Mouse (Mus musculus): ENCODE measurements around the gene Prr3. TPM values are rescaled to one million over a fixed set of nuclear protein-coding genes. Genes with fewer than 3 reads are reported as not detected.
"Not testable (repeated sequence)": the region's sequence is repeated elsewhere in the genome, so short reads cannot be mapped to it uniquely, and the experiment has no call there.

The Prr3 gene
- polyA plus RNA-seq, 1 experiment from 2014 or later = 46.6 TPM

DNA sequence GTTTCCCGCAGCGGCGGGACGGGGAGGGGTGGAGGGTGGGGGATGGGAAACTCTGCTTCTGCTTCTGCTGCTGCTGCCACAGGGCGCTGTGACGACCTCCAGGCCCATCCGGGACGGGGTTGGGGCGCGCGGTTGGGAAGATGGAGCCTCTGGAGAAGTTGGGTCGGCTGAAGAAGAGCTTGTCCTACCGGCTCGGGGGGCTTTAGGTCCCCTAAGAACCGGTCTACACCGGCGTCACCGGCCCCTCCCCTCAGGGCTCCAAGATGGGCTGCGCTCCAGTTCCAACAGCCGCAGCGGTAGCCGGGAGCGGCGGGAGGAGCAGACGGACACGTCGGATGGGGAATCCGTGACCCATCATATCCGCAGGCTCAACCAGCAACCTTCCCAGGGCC lies 323 bp upstream of the Prr3 start:
- Histone ChIP-seq H3K36me3 (ENCODE audit: insufficient read depth, low read length) (peaks cover 27% of the 10 kb centered on the region), H3K4me3 (ENCODE audit: low read length) (peak overlapping the region; percentile 73), H3K27me3 (ENCODE audit: insufficient read depth, low read length) (no peaks in the 10 kb centered on the region), H3K27ac (ENCODE audit: low read length) (peak overlapping the region; percentile 96), H3K9me3 (ENCODE audit: low read length) (no peaks in the 10 kb centered on the region), H3K4me2 (replicated peaks; ENCODE audit: low read depth, low read length) (peak overlapping the region; percentile 69), H3K4me1 (ENCODE audit: insufficient read depth, low read length) (peaks cover 17% of the 10 kb centered on the region), H3K9ac (replicated peaks; ENCODE audit: low read length) (peak overlapping the region; percentile 79)
- WGBS = 0% methylated on average over 28 of the region's 29 CpGs
- ATAC-seq (ENCODE audit: low FRiP score, low TSS enrichment) = peak; percentile 49

GRCm38 (mm10) chr17:35978811-35979400 lies 1.1 kb downstream of the Prr3 start:
- Histone ChIP-seq H3K9ac (replicated peaks; ENCODE audit: low read length) (peak overlapping the region; percentile 79), H3K36me3 (ENCODE audit: insufficient read depth, low read length) (peaks cover 35% of the 10 kb centered on the region), H3K27me3 (ENCODE audit: insufficient read depth, low read length) (no peaks in the 10 kb centered on the region), H3K4me1 (ENCODE audit: insufficient read depth, low read length) (peaks cover 17% of the 10 kb centered on the region), H3K9me3 (ENCODE audit: low read length) (no peaks in the 10 kb centered on the region), H3K4me2 (replicated peaks; ENCODE audit: low read depth, low read length) (peak overlapping the region; percentile 69), H3K27ac (ENCODE audit: low read length) (peak overlapping the region; percentile 96), H3K4me3 (ENCODE audit: low read length) (peak overlapping the region; percentile 73)
- peak; percentile 83 for ATAC-seq (ENCODE audit: low FRiP score, low TSS enrichment)
- under 1% methylated on average over 41 of the region's 41 CpGs for WGBS

- Histone ChIP-seq H3K27me3 (ENCODE audit: insufficient read depth, low read length) (no peaks in the 10 kb centered on the region), H3K27ac (ENCODE audit: low read length) (no peak overlapping the region), H3K9me3 (ENCODE audit: low read length) (no peaks in the 10 kb centered on the region), H3K4me1 (ENCODE audit: insufficient read depth, low read length) (peaks cover 13% of the 10 kb centered on the region), H3K4me2 (replicated peaks; ENCODE audit: low read depth, low read length) (no peak overlapping the region), H3K36me3 (ENCODE audit: insufficient read depth, low read length) (peaks cover 28% of the 10 kb centered on the region), H3K9ac (replicated peaks; ENCODE audit: low read length) (no peak overlapping the region), H3K4me3 (ENCODE audit: low read length) (no peak overlapping the region)
- no peak for ATAC-seq (ENCODE audit: low FRiP score, low TSS enrichment)
- WGBS = 52% methylated on average over 1 of the region's 1 CpGs
Observed at GRCm38 (mm10) chr17:35972131-35972530, 7.9 kb downstream of the Prr3 start.

GRCm38 (mm10) chr17:35969418-35970389 lies 10.3 kb downstream of the Prr3 start, which contains the start of gene Abcf1:
TSS of gene Abcf1 (minus strand) at chr17:35969761.
- Histone ChIP-seq H3K4me2 (replicated peaks; ENCODE audit: low read depth, low read length) (peak within 1 kb of the TSS; percentile 59), H3K9me3 (ENCODE audit: low read length) (no peaks in the 10 kb centered on the region), H3K9ac (replicated peaks; ENCODE audit: low read length) (peak within 1 kb of the TSS; percentile 85), H3K27ac (ENCODE audit: low read length) (peak within 1 kb of the TSS; percentile 86), H3K27me3 (ENCODE audit: insufficient read depth, low read length) (no peaks in the 10 kb centered on the region), H3K4me1 (ENCODE audit: insufficient read depth, low read length) (peaks cover 13% of the 10 kb centered on the region), H3K36me3 (ENCODE audit: insufficient read depth, low read length) (peaks cover 23% of the 10 kb centered on the region), H3K4me3 (ENCODE audit: low read length) (peak within 1 kb of the TSS; percentile 87)
- peak; percentile 96 for ATAC-seq (ENCODE audit: low FRiP score, low TSS enrichment)
- WGBS = under 1% methylated on average over 68 of the region's 68 CpGs

DNA sequence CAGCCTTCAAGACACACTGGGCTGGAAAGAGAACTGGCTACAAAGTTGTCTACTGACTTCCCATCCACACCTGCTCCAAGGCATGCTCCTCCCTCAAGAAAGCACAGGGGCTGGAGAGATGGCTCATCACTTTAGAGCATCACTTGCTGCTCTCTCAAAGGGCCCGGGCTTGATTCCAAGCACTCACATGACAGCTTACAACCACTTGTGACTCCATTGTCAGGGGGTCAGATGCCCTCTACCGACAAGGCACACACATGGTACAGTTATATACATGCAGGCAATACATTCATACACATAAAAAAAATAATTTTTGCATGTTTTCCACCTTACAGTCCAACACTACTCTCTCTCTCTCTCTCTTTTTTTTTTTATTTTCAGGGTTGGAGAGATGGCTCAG lies 12.4 kb downstream of the Prr3 start:
- Histone ChIP-seq H3K9ac (replicated peaks; ENCODE audit: low read length) (no peak overlapping the region), H3K27ac (ENCODE audit: low read length) (no peak overlapping the region), H3K36me3 (ENCODE audit: insufficient read depth, low read length) (peaks cover 20% of the 10 kb centered on the region), H3K4me3 (ENCODE audit: low read length) (no peak overlapping the region), H3K27me3 (ENCODE audit: insufficient read depth, low read length) (no peaks in the 10 kb centered on the region), H3K9me3 (ENCODE audit: low read length) (no peaks in the 10 kb centered on the region), H3K4me2 (replicated peaks; ENCODE audit: low read depth, low read length) (no peak overlapping the region), H3K4me1 (ENCODE audit: insufficient read depth, low read length) (peaks cover 13% of the 10 kb centered on the region)
- WGBS = 82% methylated on average over 2 of the region's 2 CpGs
- ATAC-seq (ENCODE audit: low FRiP score, low TSS enrichment) = no peak

DNA sequence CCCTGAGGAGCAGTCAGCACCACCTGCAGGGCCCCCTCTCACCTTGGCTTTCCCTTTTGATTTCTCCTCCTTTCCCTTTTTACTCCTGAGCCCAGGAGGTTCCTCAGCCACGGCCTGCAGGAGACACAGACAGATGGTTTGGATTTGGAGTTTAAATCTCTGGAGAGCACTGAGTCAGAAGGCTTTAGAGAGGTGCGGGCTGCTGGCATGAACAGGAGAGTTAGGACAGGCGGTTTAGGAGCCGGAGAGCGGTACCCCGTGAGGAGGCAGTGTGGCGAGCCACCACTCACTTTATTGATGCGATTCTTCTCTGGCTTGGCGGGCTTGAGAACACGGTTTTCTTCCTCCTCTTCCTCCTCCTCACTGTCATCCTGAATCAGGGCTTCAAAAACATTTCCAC lies 16.8 kb downstream of the Prr3 start:
- Histone ChIP-seq H3K36me3 (ENCODE audit: insufficient read depth, low read length) (peaks cover 56% of the 10 kb centered on the region), H3K4me1 (ENCODE audit: insufficient read depth, low read length) (peaks cover 2% of the 10 kb centered on the region), H3K27me3 (ENCODE audit: insufficient read depth, low read length) (no peaks in the 10 kb centered on the region), H3K4me2 (replicated peaks; ENCODE audit: low read depth, low read length) (no peak overlapping the region), H3K4me3 (ENCODE audit: low read length) (no peak overlapping the region), H3K9me3 (ENCODE audit: low read length) (no peaks in the 10 kb centered on the region), H3K9ac (replicated peaks; ENCODE audit: low read length) (no peak overlapping the region), H3K27ac (ENCODE audit: low read length) (no peak overlapping the region)
- no peak for ATAC-seq (ENCODE audit: low FRiP score, low TSS enrichment)
- WGBS = 91% methylated on average over 10 of the region's 10 CpGs

- Histone ChIP-seq H3K4me1 (ENCODE audit: insufficient read depth, low read length) (no peaks in the 10 kb centered on the region), H3K9ac (replicated peaks; ENCODE audit: low read length) (no peak overlapping the region), H3K36me3 (ENCODE audit: insufficient read depth, low read length) (peaks cover 80% of the 10 kb centered on the region), H3K9me3 (ENCODE audit: low read length) (no peaks in the 10 kb centered on the region), H3K4me2 (replicated peaks; ENCODE audit: low read depth, low read length) (no peak overlapping the region), H3K4me3 (ENCODE audit: low read length) (no peak overlapping the region), H3K27ac (ENCODE audit: low read length) (no peak overlapping the region), H3K27me3 (ENCODE audit: insufficient read depth, low read length) (no peaks in the 10 kb centered on the region)
- no peak for ATAC-seq (ENCODE audit: low FRiP score, low TSS enrichment)
- 95% methylated on average over 15 of the region's 15 CpGs for WGBS
Observed at GRCm38 (mm10) chr17:35958533-35959223, 21.4 kb downstream of the Prr3 start.

DNA sequence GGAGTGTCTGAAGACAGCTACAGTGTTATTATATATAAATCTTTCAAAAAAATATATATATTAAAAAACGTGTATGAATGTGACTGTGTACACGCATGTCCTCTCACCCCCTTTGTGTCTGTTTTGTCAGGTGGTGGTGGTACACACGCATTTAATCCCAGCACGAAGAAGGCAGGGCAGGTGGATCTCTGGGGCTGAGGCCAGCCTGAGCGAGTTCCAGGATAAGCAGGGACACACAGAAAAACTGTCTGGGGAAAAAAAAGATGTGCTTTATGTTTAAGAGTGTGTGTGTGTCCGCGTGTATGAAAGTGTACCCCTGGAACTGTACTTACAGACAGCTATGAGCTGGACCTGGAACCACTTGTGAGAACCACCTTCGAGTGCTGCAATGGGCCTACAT lies 25.4 kb downstream of the Prr3 start:
- 75% methylated on average over 8 of the region's 8 CpGs for WGBS
- H3K4me1 ChIP-seq (ENCODE audit: insufficient read depth, low read length) = no peaks in the 10 kb centered on the region
- no peak for ATAC-seq (ENCODE audit: low FRiP score, low TSS enrichment)

DNA sequence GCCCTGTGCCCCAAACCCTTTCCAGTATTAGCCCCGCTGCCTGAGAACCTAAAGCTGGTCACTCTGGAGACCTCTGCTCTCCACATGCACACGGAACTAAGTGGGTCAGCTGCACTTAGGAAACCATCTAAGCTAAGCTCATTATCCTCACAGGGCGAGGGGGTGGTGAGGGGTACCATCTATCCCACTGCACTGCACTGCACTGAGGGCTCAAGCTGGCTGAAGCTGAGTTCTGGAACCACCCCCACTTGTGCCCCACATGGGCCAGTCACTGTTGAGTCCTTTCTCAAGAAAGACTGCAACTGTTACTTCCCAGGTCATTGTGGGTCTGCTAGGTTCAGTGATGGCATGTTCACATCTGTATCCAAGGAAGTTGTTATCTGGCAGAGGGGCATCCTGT lies 27.5 kb downstream of the Prr3 start:
- not testable (repeated sequence) for H3K27me3 ChIP-seq (ENCODE audit: insufficient read depth, low read length); H3K4me1 ChIP-seq (ENCODE audit: insufficient read depth, low read length); H3K4me2 ChIP-seq (replicated peaks; ENCODE audit: low read depth, low read length); H3K9me3 ChIP-seq (ENCODE audit: low read length); H3K4me3 ChIP-seq (ENCODE audit: low read length); H3K27ac ChIP-seq (ENCODE audit: low read length); ATAC-seq (ENCODE audit: low FRiP score, low TSS enrichment); H3K9ac ChIP-seq (replicated peaks; ENCODE audit: low read length)
- H3K36me3 ChIP-seq (ENCODE audit: insufficient read depth, low read length) = peaks cover 22% of the 10 kb centered on the region
- 80% methylated on average over 2 of the region's 3 CpGs for WGBS

More for the DNA sequence above, 25.4 kb downstream of the Prr3 start:
- H3K4me3 ChIP-seq (ENCODE audit: low read length) = no peak overlapping the region
- H3K9ac ChIP-seq (replicated peaks; ENCODE audit: low read length) = no peak overlapping the region
- no peak overlapping the region for H3K4me2 ChIP-seq (replicated peaks; ENCODE audit: low read depth, low read length)
- H3K36me3 ChIP-seq (ENCODE audit: insufficient read depth, low read length) = peaks cover 43% of the 10 kb centered on the region
- no peaks in the 10 kb centered on the region for H3K27me3 ChIP-seq (ENCODE audit: insufficient read depth, low read length)
- no peaks in the 10 kb centered on the region for H3K9me3 ChIP-seq (ENCODE audit: low read length)
- no peak overlapping the region for H3K27ac ChIP-seq (ENCODE audit: low read length)

Measured in kidney, embryonic 16.5 days (tissue).